Mouse (Mus musculus) hindbrain, postnatal 0 days (tissue): ENCODE data around the gene Akr1c13. TPM values are rescaled to one million over a fixed set of nuclear protein-coding genes. Genes with fewer than 3 reads are reported as not detected.
"Not testable (repeated sequence)": the region's sequence is repeated elsewhere in the genome, so short reads cannot be mapped to it uniquely, and the experiment has no call there.

Source experiments
- ATAC-seq: fragments of 200-750 bp; cut with Nextera tagmentation; 2 replicates; pipeline ENCODE4 v1.8.0; 2017; ENCODE audit warnings: mild to moderate bottlenecking, moderate TSS enrichment, moderate library complexity
- DNase-seq: peaks from one replicate; pipeline ENCODE4 v3.0.0-alpha.2; 2015; ENCODE audit warnings: low spot score
- H3K27ac ChIP-seq: fragments of 300-500 bp; sonication (generic); 2 replicates; pipeline ENCODE4 v1.5.1; 2014; ENCODE audit warnings: mild to moderate bottlenecking
- H3K27me3 ChIP-seq: fragments of 300-500 bp; sonication (generic); 2 replicates; pipeline ENCODE4 v1.6.1; 2014; ENCODE audit warnings: low read length, mixed read lengths; ENCODE audit not compliant: insufficient read depth
- H3K36me3 ChIP-seq: fragments of 300-500 bp; sonication (generic); 2 replicates; pipeline ENCODE4 v1.6.1; 2014; ENCODE audit warnings: low read length, mixed read lengths; ENCODE audit not compliant: insufficient read depth
- H3K4me1 ChIP-seq: fragments of 300-500 bp; sonication (generic); 2 replicates; pipeline ENCODE4 v1.6.1; 2014; ENCODE audit warnings: antibody characterized with exemption, low read length, mixed read lengths; ENCODE audit not compliant: insufficient read depth
- H3K4me2 ChIP-seq: fragments of 300-500 bp; sonication (generic); 2 replicates; pipeline ENCODE4 v1.6.1; 2014; ENCODE audit warnings: low read depth, mild to moderate bottlenecking, low read length, moderate library complexity, mixed read lengths
- H3K4me3 ChIP-seq: fragments of 300-500 bp; sonication (generic); 2 replicates; pipeline ENCODE4 v1.5.1; 2014; ENCODE audit warnings: low read length
- H3K9ac ChIP-seq: fragments of 300-500 bp; sonication (generic); replicated peaks from 2 replicates; pipeline ENCODE4 v1.6.1; 2014; ENCODE audit warnings: mild to moderate bottlenecking, low read length, moderate library complexity, mixed read lengths
- H3K9me3 ChIP-seq: fragments of 300-500 bp; sonication (generic); 2 replicates; pipeline ENCODE4 v1.6.1; 2016; ENCODE audit warnings: low read length, mixed read lengths
- CTCF ChIP-seq: IDR thresholded peaks from 2 replicates; pipeline ENCODE4 v1.5.1; 2016; ENCODE audit warnings: antibody characterized with exemption, control low read depth, low read depth
- WGBS: fragments of 180-500 bp; shearing (Covaris S2); extraction: QIAGEN DNeasy Blood & Tissue Kit; methylation state at CpG from one replicate; pipeline ENCODE4 v1.1.7; 2014; 5-methylcytosine and 5-hydroxymethylcytosine counted together
- polyA plus RNA-seq: library from polyadenylated mRNA; unstranded; fragments of >200 nt; fragmentation: Nextera tagmentation; extraction: Ambion mirVana; gene quantifications from 2 replicates; pipeline ENCODE4 v1.2.1, GENCODE M21; 2015
- total RNA-seq: library from RNA; depleted of rRNA; stranded (reverse); fragments of >200 nt; gene quantifications from 2 replicates; pipeline ENCODE4 v1.2.3, GENCODE M21; 2014

The Akr1c13 gene
- total and polyA plus RNA-seq, 2 experiments from 2014 or later: 0.10 to 4.2 TPM

DNA sequence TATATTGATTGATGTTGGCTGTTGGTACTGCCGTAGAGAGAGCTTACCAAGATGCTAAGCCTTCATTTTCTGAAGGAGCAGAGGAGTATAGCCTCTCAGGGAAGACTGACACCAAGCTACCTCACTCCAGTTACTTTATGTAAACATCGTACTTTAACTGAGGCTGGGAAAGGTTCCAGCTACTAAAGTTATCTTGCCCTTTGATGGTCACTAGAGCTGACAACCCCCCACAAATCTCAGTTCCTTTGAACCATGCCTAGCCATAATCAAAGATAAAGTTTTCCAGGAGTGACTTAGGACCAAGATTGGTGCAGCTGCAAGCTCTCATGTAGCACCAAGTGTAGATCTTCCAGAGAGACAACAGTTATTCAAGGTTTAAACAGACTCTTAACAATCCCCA is 18.0 kb upstream of the Akr1c13 start:
- ATAC-seq: no peak
- Histone ChIP-seq H3K36me3 (no peaks in the 10 kb centered on the region), H3K4me1 (no peaks in the 10 kb centered on the region), H3K4me3 (no peak overlapping the region), H3K27ac (no peak overlapping the region), H3K9ac (no peak overlapping the region), H3K9me3 (no peaks in the 10 kb centered on the region), H3K4me2 (no peak overlapping the region), H3K27me3 (no peaks in the 10 kb centered on the region)
- TF ChIP-seq CTCF: no peak
- WGBS: 71% methylated on average over 2 of the region's 2 CpGs
- no peak for DNase-seq

DNA sequence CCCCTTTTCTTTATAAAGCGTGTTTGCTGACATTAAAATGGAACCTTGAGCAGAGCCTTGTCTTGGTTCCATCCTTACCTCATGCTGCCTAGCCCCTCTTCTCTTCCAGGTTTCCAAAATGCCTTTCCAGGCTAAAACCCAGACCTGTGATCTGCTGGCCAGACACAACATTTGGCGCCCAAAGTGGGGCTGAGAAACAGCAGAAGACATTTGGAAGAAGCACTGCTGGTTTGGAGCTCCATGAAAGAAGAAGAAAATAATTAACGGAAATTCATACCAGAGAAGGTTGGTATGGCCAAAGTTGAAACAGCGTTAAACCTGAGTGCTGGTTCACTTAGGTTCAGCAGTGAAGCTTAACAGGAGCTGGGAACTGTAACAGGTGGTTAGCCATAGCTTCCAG is 9.6 kb upstream of the Akr1c13 start:
- not testable (repeated sequence) for H3K36me3 ChIP-seq, H3K4me2 ChIP-seq, DNase-seq, H3K9ac ChIP-seq, H3K4me1 ChIP-seq, H3K4me3 ChIP-seq, H3K27ac ChIP-seq, H3K27me3 ChIP-seq, H3K9me3 ChIP-seq, ATAC-seq
- 97% methylated on average over 4 of the region's 4 CpGs for WGBS

DNA sequence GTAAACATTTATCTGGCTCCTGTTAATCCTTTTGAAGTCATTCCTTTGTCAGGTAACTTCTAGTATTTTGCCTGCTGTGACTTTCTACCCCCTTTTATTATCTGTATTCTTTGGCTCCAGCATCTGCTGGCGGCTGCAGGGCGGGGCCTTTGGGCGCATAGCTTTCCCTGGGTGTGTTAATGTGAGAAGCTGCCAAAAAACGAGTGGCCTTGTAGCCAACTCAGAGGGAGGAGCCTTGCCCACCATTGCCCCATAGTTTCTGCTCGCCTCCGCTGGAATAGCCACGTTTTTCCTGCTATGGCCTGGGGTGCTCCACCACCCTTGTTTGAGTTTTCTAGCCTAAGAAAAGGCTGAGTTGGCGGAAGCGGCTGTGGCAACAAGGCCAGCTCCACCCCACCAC is 7.8 kb upstream of the Akr1c13 start:
- H3K27ac ChIP-seq: no peak overlapping the region
- TF ChIP-seq CTCF: no peak
- no peak overlapping the region for H3K4me3 ChIP-seq
- no peak overlapping the region for H3K9ac ChIP-seq
- DNase-seq (no peak), ATAC-seq (no peak)
- 59% methylated on average over 9 of the region's 9 CpGs for WGBS
- no peaks in the 10 kb centered on the region for H3K4me1 ChIP-seq
- no peak overlapping the region for H3K4me2 ChIP-seq
- no peaks in the 10 kb centered on the region for H3K27me3 ChIP-seq
- H3K36me3 ChIP-seq: no peaks in the 10 kb centered on the region
- H3K9me3 ChIP-seq: no peaks in the 10 kb centered on the region

DNA sequence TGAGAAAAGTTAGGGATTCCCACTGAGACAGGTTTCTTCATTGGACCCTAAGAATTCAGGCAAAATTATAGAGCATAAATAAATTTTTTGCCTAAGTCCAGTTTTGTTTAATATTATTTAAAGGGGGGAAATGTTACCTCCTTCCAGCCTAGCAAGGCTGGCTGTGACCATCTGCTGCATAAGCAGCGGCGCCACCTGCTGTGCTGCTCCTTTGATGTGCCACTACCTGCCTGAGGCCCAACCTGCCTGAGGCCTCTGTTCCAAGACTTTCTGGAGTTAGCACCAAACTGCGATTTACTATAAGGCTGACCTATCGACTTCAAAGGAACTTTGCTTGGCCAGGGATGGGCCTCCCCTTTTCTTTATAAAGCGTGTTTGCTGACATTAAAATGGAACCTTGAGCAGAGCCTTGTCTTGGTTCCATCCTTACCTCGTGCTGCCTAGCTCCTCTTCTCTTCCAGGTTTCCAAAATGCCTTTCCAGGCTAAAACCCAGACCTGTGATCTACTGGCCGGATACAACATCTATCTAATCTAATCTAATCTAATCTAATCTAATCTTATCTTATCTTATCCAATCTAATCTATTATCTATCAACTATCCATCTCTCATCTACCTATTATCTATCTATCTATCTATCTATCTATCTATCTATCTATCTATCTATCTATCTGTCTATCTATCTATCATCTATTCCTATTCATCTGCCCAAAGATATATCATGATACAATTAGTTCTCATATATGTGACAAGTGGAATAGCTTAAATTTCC is 4.1 kb upstream of the Akr1c13 start:
- not testable (repeated sequence) for ATAC-seq, DNase-seq
- whole genome bisulfite sequencing: 85% methylated on average over 7 of the region's 7 CpGs

DNA sequence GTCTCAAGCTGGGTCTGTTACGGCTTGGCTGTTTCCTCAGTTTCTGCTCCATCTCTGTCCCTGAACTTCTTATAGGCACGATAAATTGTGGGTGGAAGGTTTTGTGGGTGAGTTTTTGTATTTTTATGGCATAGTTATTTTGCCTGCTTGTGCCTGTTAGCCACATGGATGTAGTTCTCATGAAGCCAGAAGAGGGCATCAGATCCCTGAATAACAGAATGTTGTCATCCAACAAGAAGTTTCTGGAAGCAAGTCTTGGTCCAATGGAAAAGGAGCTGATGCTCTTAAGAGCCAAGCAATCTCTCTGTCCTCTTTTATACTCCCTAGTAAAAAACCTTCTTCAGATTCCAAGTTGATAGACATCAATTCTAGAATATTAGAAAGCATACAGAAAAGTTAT is 2.8 kb upstream of the Akr1c13 start:
- Histone ChIP-seq H3K27ac (no peak overlapping the region), H3K27me3 (no peaks in the 10 kb centered on the region), H3K4me1 (no peaks in the 10 kb centered on the region), H3K36me3 (no peaks in the 10 kb centered on the region), H3K4me3 (no peak overlapping the region), H3K9ac (no peak overlapping the region), H3K4me2 (no peak overlapping the region), H3K9me3 (no peaks in the 10 kb centered on the region)
- WGBS: 93% methylated on average over 2 of the region's 2 CpGs
- DNase-seq: peak; percentile 45
- peak; percentile 52 for TF ChIP-seq CTCF
- ATAC-seq: no peak

More for the DNA sequence above, 4.1 kb upstream of the Akr1c13 start:
- not testable (repeated sequence) for H3K4me1 ChIP-seq, H3K36me3 ChIP-seq, H3K4me2 ChIP-seq, H3K9me3 ChIP-seq, H3K9ac ChIP-seq, H3K27ac ChIP-seq, H3K4me3 ChIP-seq, H3K27me3 ChIP-seq
- TF ChIP-seq CTCF: peak; percentile 7; the same call in 1 of the 2 replicates

DNA sequence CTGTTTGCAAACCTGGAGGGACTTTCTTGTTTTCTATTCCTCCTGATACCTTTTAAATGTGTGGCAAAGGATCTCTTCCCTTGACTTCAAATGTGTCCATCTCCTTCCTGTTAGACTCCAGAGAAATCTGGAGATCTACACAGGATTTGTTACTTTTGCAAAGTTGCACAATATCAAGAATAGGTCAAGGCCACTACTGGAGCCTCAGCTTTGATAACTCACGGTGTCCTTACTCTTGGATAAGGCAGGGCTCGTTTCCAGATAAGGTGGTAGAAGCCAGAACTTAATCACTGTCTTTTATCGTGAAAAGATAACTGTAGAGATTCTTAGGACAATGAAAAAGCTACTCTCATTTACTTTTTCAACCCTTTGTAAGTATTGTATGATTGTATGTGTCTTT is 1.6 kb downstream of the Akr1c13 start:
- no peak for DNase-seq
- H3K4me3 ChIP-seq: no peak overlapping the region
- TF ChIP-seq CTCF: no peak
- 86% methylated on average over 3 of the region's 3 CpGs for WGBS
- no peak overlapping the region for H3K27ac ChIP-seq
- no peak overlapping the region for H3K4me2 ChIP-seq
- ATAC-seq: no peak
- no peaks in the 10 kb centered on the region for H3K27me3 ChIP-seq
- no peaks in the 10 kb centered on the region for H3K36me3 ChIP-seq
- no peaks in the 10 kb centered on the region for H3K4me1 ChIP-seq
- no peak overlapping the region for H3K9ac ChIP-seq
- H3K9me3 ChIP-seq: no peaks in the 10 kb centered on the region

DNA sequence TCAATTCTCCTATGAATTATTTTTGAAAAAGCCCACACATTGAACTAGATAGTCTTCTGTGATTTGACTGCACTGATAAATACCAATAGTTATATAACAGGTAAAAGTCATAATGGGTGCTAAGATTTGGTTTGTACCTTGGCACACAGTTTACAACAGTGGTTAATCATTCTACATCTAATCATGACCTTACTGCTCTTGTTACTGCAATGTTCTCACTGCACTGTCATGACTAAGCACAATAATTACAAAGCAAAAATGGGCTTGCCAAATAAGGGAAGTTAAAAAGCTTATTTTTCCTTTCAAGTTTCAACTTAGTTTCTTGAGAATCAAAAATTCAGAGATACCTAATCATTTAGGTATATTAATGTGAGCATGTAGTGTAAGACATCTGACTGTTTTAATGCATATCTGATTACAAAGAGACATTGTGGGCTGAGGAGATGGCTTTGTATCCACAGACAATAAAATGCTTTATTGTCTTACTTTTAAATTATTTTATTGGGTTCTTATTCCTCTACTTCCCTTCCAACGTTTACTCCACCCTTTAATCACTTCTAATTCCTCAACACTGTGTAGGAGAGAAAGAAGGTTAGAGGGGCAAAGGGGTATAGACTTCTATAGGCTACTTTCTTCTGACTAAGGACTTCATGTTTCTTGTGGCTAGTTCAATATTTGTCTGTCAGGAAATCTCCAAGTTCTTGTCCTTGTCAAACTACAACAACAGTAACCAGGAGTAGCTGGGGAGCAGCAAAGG is 15.4 kb downstream of the Akr1c13 start:
- 47% methylated on average over 1 of the region's 1 CpGs for WGBS
- H3K4me3 ChIP-seq: no peak overlapping the region
- H3K4me2 ChIP-seq: no peak overlapping the region
- ATAC-seq (no peak), DNase-seq (no peak)
- H3K4me1 ChIP-seq: no peaks in the 10 kb centered on the region
- H3K9ac ChIP-seq: no peak overlapping the region
- no peaks in the 10 kb centered on the region for H3K36me3 ChIP-seq
- no peak for TF ChIP-seq CTCF
- H3K9me3 ChIP-seq: no peaks in the 10 kb centered on the region
- no peak overlapping the region for H3K27ac ChIP-seq
- no peaks in the 10 kb centered on the region for H3K27me3 ChIP-seq
